Mouse (Mus musculus) hindbrain, embryonic 15.5 days (tissue): ENCODE data around the gene Gpr174. TPM values are rescaled to one million over a fixed set of nuclear protein-coding genes. Genes with fewer than 3 reads are reported as not detected.
"Not testable (repeated sequence)": the region's sequence is repeated elsewhere in the genome, so short reads cannot be mapped to it uniquely, and the experiment has no call there.

Experiments used
- ATAC-seq: fragments of 200-750 bp; cut with Nextera tagmentation; 2 replicates; pipeline ENCODE4 v1.8.0; 2017; ENCODE audit warnings: low read depth, moderate number of reproducible peaks, moderate TSS enrichment; ENCODE audit not compliant: low FRiP score
- H3K27ac ChIP-seq: fragments of 300-500 bp; sonication (generic); replicated peaks from 2 replicates; pipeline ENCODE4 v1.5.1; 2015; ENCODE audit warnings: mild to moderate bottlenecking, inconsistent platforms
- H3K27me3 ChIP-seq: fragments of 300-500 bp; sonication (generic); 2 replicates; pipeline ENCODE4 v1.6.1; 2015; ENCODE audit warnings: control low read depth, inconsistent platforms
- H3K36me3 ChIP-seq: fragments of 300-500 bp; sonication (generic); 2 replicates; pipeline ENCODE4 v1.6.1; 2015; ENCODE audit warnings: control low read depth, inconsistent platforms
- H3K4me1 ChIP-seq: fragments of 300-500 bp; sonication (generic); replicated peaks from 2 replicates; pipeline ENCODE4 v1.6.1; 2015; ENCODE audit warnings: control low read depth, inconsistent platforms
- H3K4me2 ChIP-seq: fragments of 300-500 bp; sonication (generic); 2 replicates; pipeline ENCODE4 v1.6.1; 2015; ENCODE audit warnings: moderate library complexity, mild to moderate bottlenecking, inconsistent platforms
- H3K4me3 ChIP-seq: fragments of 300-500 bp; sonication (generic); 2 replicates; pipeline ENCODE4 v1.5.1; 2015; ENCODE audit warnings: mild to moderate bottlenecking, inconsistent platforms
- H3K9ac ChIP-seq: fragments of 300-500 bp; sonication (generic); 2 replicates; pipeline ENCODE4 v1.6.1; 2015; ENCODE audit warnings: inconsistent platforms
- H3K9me3 ChIP-seq: fragments of 300-500 bp; sonication (generic); 2 replicates; pipeline ENCODE4 v1.6.1; 2016; ENCODE audit warnings: control low read depth, inconsistent platforms
- WGBS: fragments of 180-500 bp; shearing (Covaris S2); methylation state at CpG from one replicate; pipeline ENCODE4 v1.1.7; 2015; 5-methylcytosine and 5-hydroxymethylcytosine counted together
- polyA plus RNA-seq: library from polyadenylated mRNA; unstranded; fragments of >200 nt; fragmentation: Nextera tagmentation; extraction: Ambion mirVana; gene quantifications from 2 replicates; pipeline ENCODE4 v1.2.1, GENCODE M21; 2015

The Gpr174 gene
- polyA plus RNA-seq, result not detected in 2 replicates

- no peaks in the 10 kb centered on the region for H3K9me3 ChIP-seq
- H3K27me3 ChIP-seq, result no peaks in the 10 kb centered on the region
- H3K4me1 ChIP-seq, result no peaks in the 10 kb centered on the region
- H3K36me3 ChIP-seq, result no peaks in the 10 kb centered on the region
- no peak within 1 kb of the TSS for H3K4me2 ChIP-seq
- no peak within 1 kb of the TSS for H3K4me3 ChIP-seq
- H3K9ac ChIP-seq, result no peak within 1 kb of the TSS
- ATAC-seq, result no peak
- WGBS, result 75% methylated on average over 2 of the region's 2 CpGs
- H3K27ac ChIP-seq, result no peak within 1 kb of the TSS
These were observed at the start of gene Gpr174 for GRCm38 (mm10) chrX:107255486-107256227. Gpr174 (plus strand) TSS chrX:107255878.

GRCm38 (mm10) chrX:107217577-107218090, 38.0 kb upstream of the Gpr174 start:
- no peaks in the 10 kb centered on the region for H3K36me3 ChIP-seq
- H3K4me1 ChIP-seq, result no peaks in the 10 kb centered on the region
- H3K4me3 ChIP-seq, result no peak overlapping the region
- no peak for ATAC-seq
- H3K27ac ChIP-seq, result no peak overlapping the region
- WGBS, result 91% methylated on average over 2 of the region's 2 CpGs
- no peak overlapping the region for H3K9ac ChIP-seq
- H3K9me3 ChIP-seq, result no peaks in the 10 kb centered on the region
- no peak overlapping the region for H3K4me2 ChIP-seq
- no peaks in the 10 kb centered on the region for H3K27me3 ChIP-seq

- H3K36me3 ChIP-seq, result no peaks in the 10 kb centered on the region
- no peak overlapping the region for H3K4me3 ChIP-seq
- no peak for ATAC-seq
- H3K4me1 ChIP-seq, result no peaks in the 10 kb centered on the region
- no peak overlapping the region for H3K27ac ChIP-seq
- WGBS, result 67% methylated on average over 1 of the region's 1 CpGs
- H3K27me3 ChIP-seq, result no peaks in the 10 kb centered on the region
- no peak overlapping the region for H3K9ac ChIP-seq
- H3K9me3 ChIP-seq, result no peaks in the 10 kb centered on the region
- H3K4me2 ChIP-seq, result no peak overlapping the region
These were observed 30.8 kb upstream of the Gpr174 start for GRCm38 (mm10) chrX:107224846-107225245.

- H3K36me3 ChIP-seq, result no peaks in the 10 kb centered on the region
- H3K27ac ChIP-seq, result no peak overlapping the region
- 56% methylated on average over 1 of the region's 1 CpGs for WGBS
- no peak overlapping the region for H3K4me2 ChIP-seq
- H3K9me3 ChIP-seq, result no peaks in the 10 kb centered on the region
- no peak overlapping the region for H3K9ac ChIP-seq
- H3K4me1 ChIP-seq, result no peaks in the 10 kb centered on the region
- no peaks in the 10 kb centered on the region for H3K27me3 ChIP-seq
- no peak overlapping the region for H3K4me3 ChIP-seq
- ATAC-seq, result no peak
These were observed 24.5 kb upstream of the Gpr174 start for GRCm38 (mm10) chrX:107231214-107231613.

- Histone ChIP-seq H3K4me3 (no peak overlapping the region), H3K4me2 (no peak overlapping the region), H3K27me3 (no peaks in the 10 kb centered on the region), H3K9ac (no peak overlapping the region), H3K9me3 (no peaks in the 10 kb centered on the region), H3K36me3 (no peaks in the 10 kb centered on the region), H3K4me1 (no peaks in the 10 kb centered on the region), H3K27ac (no peak overlapping the region)
- no peak for ATAC-seq
These were observed 21.0 kb upstream of the Gpr174 start for GRCm38 (mm10) chrX:107234655-107235054.

GRCm38 (mm10) chrX:107236461-107236860, 19.2 kb upstream of the Gpr174 start:
- Histone ChIP-seq H3K4me1 (no peaks in the 10 kb centered on the region), H3K4me2 (no peak overlapping the region), H3K27me3 (no peaks in the 10 kb centered on the region), H3K27ac (no peak overlapping the region), H3K9ac (no peak overlapping the region), H3K4me3 (no peak overlapping the region), H3K9me3 (no peaks in the 10 kb centered on the region), H3K36me3 (no peaks in the 10 kb centered on the region)
- no peak for ATAC-seq
- 88% methylated on average over 1 of the region's 1 CpGs for WGBS

GRCm38 (mm10) chrX:107250390-107250789, 5.3 kb upstream of the Gpr174 start:
- H3K27ac ChIP-seq, result no peak overlapping the region

GRCm38 (mm10) chrX:107264619-107265018, 8.9 kb downstream of the Gpr174 start:
- Histone ChIP-seq H3K4me2 (no peak overlapping the region), H3K4me3 (no peak overlapping the region), H3K27ac (no peak overlapping the region), H3K9me3 (no peaks in the 10 kb centered on the region), H3K4me1 (no peaks in the 10 kb centered on the region), H3K9ac (no peak overlapping the region), H3K36me3 (no peaks in the 10 kb centered on the region), H3K27me3 (no peaks in the 10 kb centered on the region)
- WGBS, result 36% methylated on average over 1 of the region's 1 CpGs
- no peak for ATAC-seq

More at GRCm38 (mm10) chrX:107250390-107250789, 5.3 kb upstream of the Gpr174 start:
- H3K4me1 ChIP-seq, result no peaks in the 10 kb centered on the region
- no peak overlapping the region for H3K9ac ChIP-seq
- ATAC-seq, result no peak
- no peaks in the 10 kb centered on the region for H3K36me3 ChIP-seq
- 85% methylated on average over 2 of the region's 2 CpGs for whole genome bisulfite sequencing
- H3K4me2 ChIP-seq, result no peak overlapping the region
- no peaks in the 10 kb centered on the region for H3K27me3 ChIP-seq
- no peak overlapping the region for H3K4me3 ChIP-seq
- no peaks in the 10 kb centered on the region for H3K9me3 ChIP-seq

- Histone ChIP-seq H3K27ac (no peak overlapping the region), H3K9me3 (no peaks in the 10 kb centered on the region), H3K4me3 (no peak overlapping the region), H3K4me2 (no peak overlapping the region), H3K36me3 (no peaks in the 10 kb centered on the region), H3K27me3 (no peaks in the 10 kb centered on the region), H3K9ac (no peak overlapping the region), H3K4me1 (no peaks in the 10 kb centered on the region)
- WGBS, result 64% methylated on average over 2 of the region's 2 CpGs
- no peak for ATAC-seq
These were observed 21.9 kb downstream of the Gpr174 start for GRCm38 (mm10) chrX:107277606-107278005.

- no peaks in the 10 kb centered on the region for H3K36me3 ChIP-seq
- no peaks in the 10 kb centered on the region for H3K9me3 ChIP-seq
- no peak overlapping the region for H3K4me3 ChIP-seq
- H3K27me3 ChIP-seq, result no peaks in the 10 kb centered on the region
- no peaks in the 10 kb centered on the region for H3K4me1 ChIP-seq
- no peak for ATAC-seq
- 86% methylated on average over 4 of the region's 4 CpGs for WGBS
- H3K27ac ChIP-seq, result no peak overlapping the region
- no peak overlapping the region for H3K9ac ChIP-seq
- no peak overlapping the region for H3K4me2 ChIP-seq
These were observed 28.5 kb downstream of the Gpr174 start for GRCm38 (mm10) chrX:107284211-107284610.

GRCm38 (mm10) chrX:107297861-107298260, 42.2 kb downstream of the Gpr174 start:
- not testable (repeated sequence) for H3K9me3 ChIP-seq, H3K36me3 ChIP-seq, H3K4me2 ChIP-seq, H3K9ac ChIP-seq, H3K27me3 ChIP-seq, ATAC-seq, H3K27ac ChIP-seq, H3K4me3 ChIP-seq, H3K4me1 ChIP-seq
- 86% methylated on average over 6 of the region's 6 CpGs for WGBS

- Histone ChIP-seq H3K27ac (no peak overlapping the region), H3K9me3 (no peaks in the 10 kb centered on the region), H3K4me3 (no peak overlapping the region), H3K4me2 (no peak overlapping the region), H3K36me3 (no peaks in the 10 kb centered on the region), H3K4me1 (no peaks in the 10 kb centered on the region), H3K9ac (no peak overlapping the region), H3K27me3 (no peaks in the 10 kb centered on the region)
- ATAC-seq, result no peak
These were observed 43.1 kb downstream of the Gpr174 start for GRCm38 (mm10) chrX:107298761-107299160.

GRCm38 (mm10) chrX:107306492-107306891, 50.8 kb downstream of the Gpr174 start:
- Histone ChIP-seq H3K27ac (no peak overlapping the region), H3K9me3 (no peaks in the 10 kb centered on the region), H3K36me3 (no peaks in the 10 kb centered on the region), H3K9ac (no peak overlapping the region), H3K4me3 (no peak overlapping the region), H3K27me3 (no peaks in the 10 kb centered on the region), H3K4me1 (no peaks in the 10 kb centered on the region), H3K4me2 (no peak overlapping the region)
- ATAC-seq, result no peak
